Mouse (Mus musculus): Measurements from ENCODE around the gene Hmgb3.
"Not testable (repeated sequence)": the region's sequence is repeated elsewhere in the genome, so short reads cannot be mapped to it uniquely, and the experiment has no call there.

Hmgb3 gene

DNA sequence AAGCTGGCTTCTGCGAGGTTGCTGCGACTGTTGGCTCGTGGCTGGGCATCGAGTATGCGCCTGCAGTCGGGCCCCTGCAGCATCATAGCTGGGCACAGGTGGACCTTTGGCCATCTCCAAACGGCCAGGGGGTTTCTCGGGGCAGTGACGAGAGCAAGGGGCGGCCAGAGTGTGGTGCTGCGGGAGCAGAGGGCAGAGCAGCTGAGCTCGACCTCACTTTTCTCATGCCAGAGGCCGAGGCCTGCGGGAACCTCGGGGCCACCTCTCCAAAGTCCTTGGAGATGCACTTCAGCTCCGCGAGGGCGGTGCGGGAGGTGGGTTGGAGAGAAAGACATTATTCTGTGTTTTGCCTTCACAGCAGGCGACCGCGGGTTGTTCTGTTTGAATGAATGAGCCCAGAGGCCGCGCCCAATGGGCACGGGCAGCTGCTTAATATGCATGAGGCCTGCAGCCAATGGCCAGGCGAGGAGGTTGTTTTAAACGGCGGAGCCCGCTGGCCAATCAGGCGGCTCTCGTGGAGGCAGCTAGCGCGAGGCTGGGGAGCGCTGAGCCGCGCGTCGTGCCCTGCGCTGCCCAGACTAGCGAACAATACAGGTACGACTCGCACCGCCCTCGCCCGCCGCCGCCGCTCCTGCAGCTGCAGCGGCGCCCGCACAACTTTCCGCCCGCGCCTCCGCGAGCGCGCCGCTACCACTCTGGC is at the start of gene Hmgb3:
TSS of gene Hmgb3 (plus strand) at position 504 of the 700 bp plus-strand sequence.
- peak; percentile 88 for DNase-seq (ENCODE audit: low read depth, low spot score)

DNA sequence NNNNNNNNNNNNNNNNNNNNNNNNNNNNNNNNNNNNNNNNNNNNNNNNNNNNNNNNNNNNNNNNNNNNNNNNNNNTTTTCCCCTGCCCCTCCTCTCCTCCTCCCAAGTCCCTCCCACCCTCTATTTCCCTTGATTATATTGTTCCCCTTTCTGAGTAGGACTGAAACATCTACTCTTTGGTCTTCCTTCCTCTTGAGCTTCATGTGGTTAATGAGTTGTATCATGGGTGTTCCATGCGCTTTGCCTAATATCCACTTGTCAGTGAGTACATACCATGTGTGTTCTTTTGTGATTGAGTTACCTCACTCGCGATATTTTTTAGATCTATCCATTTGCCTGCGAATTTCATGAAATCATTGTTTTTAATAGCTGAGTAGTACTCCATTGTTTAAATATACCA is 49.1 kb upstream of the Hmgb3 start:
- not testable (repeated sequence) for DNase-seq (ENCODE audit: low read depth, low spot score)

DNA sequence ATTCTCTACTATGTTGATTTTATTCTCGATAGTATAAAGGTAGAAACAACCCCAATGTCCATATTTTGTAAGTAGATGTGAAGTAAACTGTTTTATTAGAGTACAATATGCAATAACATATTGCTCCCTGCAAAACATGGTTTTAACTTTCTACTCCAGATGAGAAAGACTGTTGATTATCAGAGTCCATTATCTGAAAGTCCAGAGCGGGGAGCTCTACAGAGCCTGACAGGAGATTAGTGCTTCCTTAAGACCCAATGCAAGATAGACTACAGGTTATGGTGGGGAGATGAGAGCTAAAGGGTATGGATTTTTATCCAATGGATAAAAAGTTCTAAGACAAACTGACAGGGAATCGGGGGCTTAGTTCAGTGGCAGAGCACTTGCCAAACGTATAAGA is 36.5 kb upstream of the Hmgb3 start:
- no peak for DNase-seq (ENCODE audit: low read depth, low spot score)

- no peak for DNase-seq (ENCODE audit: low read depth, low spot score)
Measured at GRCm38 (mm10) chrX:71522889-71523288, 32.8 kb upstream of the Hmgb3 start.

- no peak for DNase-seq (ENCODE audit: low read depth, low spot score)
Measured at GRCm38 (mm10) chrX:71524310-71524709, 31.4 kb upstream of the Hmgb3 start.

- DNase-seq (ENCODE audit: low read depth, low spot score), result no peak
Measured at GRCm38 (mm10) chrX:71525593-71526299, 30.0 kb upstream of the Hmgb3 start.

DNA sequence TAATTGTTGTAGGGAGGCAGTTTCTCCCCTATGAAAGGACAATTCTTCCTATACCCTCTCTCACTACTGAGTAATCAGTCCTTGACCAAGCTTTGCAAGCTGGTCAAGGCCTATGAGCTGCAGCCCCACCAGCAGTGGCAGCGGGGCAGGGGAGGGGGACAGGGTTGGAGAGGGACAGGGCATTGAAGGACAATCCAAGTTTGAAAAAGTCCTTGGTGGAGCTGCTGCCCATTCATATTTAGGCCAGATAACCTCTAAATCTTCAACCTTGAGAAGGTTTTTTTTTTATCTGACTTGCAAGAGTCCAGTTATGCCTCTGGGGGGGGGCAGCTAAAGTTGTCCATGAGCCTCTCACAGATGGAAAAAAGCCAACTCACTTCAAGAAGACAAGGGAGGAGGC is 28.3 kb upstream of the Hmgb3 start:
- no peak for DNase-seq (ENCODE audit: low read depth, low spot score)

- no peak for DNase-seq (ENCODE audit: low read depth, low spot score)
Measured at GRCm38 (mm10) chrX:71528150-71528549, 27.6 kb upstream of the Hmgb3 start.

DNA sequence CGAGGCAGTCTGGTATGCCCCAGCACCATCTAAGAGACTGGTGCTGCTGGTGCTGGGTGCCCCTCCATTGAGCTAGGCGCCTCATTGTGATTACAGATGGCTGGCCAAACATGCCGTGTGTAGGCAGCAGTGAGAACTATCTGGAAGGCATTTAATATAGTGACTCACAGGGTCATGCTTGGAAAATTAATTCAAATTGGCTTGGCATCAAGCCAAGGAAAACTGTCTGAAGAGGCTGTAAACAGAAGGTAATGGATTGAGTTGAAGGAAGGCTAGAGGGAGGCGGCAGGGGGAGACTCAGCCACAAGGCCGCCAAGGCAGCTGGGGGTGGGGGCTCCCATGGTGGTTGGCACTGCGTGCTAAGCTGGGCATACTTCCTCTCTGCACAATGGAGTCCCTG is 27.1 kb upstream of the Hmgb3 start:
- no peak for DNase-seq (ENCODE audit: low read depth, low spot score)

GRCm38 (mm10) chrX:71532635-71533034 is 23.1 kb upstream of the Hmgb3 start:
- peak; percentile 19 for DNase-seq (ENCODE audit: low read depth, low spot score)

DNA sequence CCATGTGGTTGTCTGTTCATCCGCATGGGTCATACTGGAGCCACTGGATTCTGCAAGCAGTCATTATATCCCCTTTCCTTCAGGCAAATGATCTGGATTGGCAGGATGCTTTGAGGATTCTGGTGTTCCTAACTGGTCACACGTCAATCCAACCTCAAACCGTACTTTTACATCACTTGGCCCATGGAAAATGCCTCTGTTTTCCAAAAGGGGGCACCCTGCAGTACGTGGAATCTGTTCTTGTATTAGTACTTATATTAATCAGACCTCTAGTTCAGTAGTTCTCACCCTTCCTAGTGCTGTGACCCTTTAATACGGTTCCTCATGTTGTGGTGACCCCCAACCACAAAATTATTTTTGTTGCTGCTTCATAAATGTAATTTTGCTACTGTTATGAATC is 21.6 kb upstream of the Hmgb3 start:
- DNase-seq (ENCODE audit: low read depth, low spot score), result no peak

GRCm38 (mm10) chrX:71537791-71538190 is 17.9 kb upstream of the Hmgb3 start:
- no peak for DNase-seq (ENCODE audit: low read depth, low spot score)

DNA sequence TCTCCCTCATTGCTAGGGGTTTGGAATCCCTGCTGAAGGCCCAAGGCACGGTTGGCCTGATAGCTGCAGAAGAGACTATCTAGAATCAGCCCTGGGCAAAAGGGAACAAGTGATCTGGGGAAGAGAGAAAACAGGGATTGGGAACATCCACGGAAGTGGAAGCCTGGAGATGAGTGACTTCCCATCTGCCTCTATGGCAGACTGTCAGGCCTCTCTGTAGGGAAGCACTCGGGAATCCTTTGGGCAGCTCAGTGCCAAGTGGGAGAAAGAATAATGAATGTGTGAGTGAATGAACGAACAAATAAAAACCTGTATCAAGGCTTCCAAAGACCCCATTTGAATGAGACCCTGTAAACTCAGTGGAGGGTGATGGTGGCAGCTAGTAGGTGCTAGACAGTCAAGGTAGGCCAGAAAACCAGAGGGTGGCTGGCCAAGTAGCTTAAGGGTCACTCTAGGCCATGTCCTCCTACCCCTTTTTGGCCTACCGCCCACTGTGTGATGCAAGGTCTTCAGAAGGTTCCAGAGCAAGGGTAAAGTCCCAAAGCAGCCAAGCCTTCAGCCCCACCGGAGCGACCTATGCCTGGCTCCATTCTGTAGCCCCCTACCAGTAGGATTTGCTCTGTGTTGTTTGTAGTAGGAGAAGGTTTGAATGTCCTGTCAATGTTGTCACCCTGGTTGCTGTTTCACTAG is 14.8 kb upstream of the Hmgb3 start:
- DNase-seq (ENCODE audit: low read depth, low spot score), result no peak

- peak; percentile 0 for DNase-seq (ENCODE audit: low read depth, low spot score)
Measured at GRCm38 (mm10) chrX:71544731-71545130, 11.0 kb upstream of the Hmgb3 start.

DNA sequence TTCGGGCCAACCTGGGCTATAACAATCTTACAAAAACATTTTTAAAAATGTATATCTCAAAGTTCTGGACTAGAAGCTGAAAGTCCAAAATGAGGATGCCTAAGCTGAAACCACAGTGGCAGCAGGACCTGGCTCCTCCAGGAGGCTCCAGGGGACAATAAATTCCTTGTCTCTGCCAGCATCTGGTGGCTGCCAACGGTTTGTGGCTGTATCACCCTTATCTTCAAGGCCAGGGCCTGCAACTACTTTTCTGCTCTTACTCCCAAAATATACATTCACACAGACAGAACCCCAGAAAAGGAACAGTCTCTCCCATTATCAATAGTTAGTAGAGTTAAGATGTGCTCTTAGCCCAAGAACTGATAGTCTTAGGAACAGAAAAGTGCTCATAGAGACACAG is 10.6 kb upstream of the Hmgb3 start:
- DNase-seq (ENCODE audit: low read depth, low spot score), result no peak

DNA sequence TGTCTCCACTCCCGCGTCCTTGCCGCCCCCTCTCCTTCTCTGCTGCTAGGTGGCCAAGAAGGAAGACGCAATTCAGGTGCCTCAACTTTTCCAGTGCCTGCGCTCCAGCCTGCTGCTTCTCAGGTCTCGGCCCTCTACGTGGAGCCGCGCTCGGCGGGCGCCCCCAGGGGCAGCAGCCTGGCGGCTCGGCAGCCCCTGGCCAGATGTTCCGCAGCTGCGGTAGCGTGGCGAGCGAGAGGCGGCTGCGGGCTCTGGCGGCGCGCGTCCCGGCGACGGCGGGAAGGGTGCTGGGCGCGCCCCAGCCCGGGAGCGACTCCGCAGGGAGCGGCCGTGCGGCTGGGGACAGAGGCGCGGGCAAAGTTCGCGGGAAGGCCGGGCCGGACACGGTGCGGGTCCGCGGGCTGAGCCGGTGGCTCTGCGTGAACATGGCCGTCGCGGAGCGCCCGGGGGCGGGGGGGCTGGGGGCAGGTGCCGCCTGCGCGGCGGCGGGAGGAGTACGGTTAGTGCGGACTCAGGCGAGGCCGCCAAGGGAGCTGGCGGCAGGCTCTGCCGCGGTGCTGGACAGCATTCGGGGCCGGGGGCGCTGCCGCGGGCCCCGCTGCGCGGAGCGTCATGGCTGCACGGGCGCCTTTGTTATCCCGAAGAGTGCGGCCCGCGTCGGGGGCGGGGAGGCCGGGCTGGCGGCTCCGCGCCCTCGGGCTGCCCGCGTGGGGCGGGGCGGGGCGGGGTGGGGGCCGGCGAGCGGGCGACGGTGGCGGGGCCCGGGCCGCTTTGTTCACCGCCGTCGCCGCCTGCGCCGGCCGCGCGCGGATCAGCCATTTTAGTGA is 610 bp downstream of the Hmgb3 start:
- peak; percentile 43 for DNase-seq (ENCODE audit: low read depth, low spot score)

DNA sequence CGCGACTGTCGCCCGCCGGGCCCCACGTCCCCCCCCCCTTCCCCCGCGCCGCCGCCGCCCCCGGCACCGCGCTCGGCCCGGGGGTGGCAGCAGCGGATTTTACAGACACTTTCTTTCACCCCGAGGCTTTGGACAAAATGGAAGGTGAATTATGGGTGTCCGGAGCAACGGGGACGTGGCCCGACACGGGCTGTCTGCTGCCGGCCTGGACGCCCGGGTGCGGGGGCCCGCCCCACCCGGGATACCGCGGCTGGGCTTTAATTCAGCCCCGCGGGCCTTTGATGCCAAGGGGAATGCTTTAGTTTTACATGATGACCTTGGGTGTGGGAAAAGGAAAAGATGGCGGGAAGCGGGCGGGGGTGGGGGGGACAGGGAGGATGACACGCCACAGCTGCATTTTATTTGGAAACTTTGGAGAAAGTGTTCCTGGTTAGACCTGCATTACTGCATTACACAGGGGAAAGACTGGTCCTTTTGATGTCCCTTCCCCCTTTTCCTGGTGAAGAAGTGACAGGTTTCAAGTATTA is 1.3 kb downstream of the Hmgb3 start:
- DNase-seq (ENCODE audit: low read depth, low spot score), result no peak

DNA sequence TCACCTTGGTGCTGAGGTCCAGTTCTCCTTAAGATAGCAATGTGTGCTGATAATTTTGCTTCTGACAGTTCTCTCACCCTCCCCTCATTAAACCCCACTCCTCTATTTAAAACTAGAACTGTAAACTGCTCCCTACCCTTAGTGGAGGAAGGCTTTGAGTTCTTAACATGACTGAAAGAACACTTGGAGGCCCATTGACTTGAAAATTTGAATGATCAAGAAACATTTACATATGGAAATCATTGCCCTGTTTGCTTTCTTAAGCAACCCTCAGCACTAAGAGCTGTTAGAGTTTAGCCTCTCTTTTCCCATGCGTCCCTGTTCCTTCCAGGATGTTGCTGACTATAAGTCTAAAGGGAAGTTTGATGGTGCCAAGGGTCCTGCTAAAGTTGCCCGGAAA is 3.6 kb downstream of the Hmgb3 start:
- DNase-seq (ENCODE audit: low read depth, low spot score), result no peak

DNA sequence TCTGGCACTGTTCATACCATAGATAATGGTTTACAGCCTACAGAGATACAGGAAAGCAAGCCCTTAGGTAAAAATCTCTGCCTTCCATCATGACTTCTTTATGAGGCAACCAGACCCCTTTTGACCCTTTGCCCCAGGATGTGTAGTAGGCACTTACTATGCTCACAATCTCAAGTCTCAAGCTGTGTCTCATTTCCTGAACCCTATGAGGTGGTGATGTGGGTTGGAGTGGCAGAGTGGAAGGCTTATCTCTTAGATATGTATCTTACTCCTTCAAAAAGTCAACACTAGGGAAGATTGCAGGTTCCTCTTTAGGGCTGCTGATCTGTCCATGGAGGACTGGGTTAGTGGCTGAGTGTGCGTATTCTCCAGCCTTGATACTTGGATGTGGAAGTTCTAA is 5.1 kb downstream of the Hmgb3 start:
- no peak for DNase-seq (ENCODE audit: low read depth, low spot score)

DNA sequence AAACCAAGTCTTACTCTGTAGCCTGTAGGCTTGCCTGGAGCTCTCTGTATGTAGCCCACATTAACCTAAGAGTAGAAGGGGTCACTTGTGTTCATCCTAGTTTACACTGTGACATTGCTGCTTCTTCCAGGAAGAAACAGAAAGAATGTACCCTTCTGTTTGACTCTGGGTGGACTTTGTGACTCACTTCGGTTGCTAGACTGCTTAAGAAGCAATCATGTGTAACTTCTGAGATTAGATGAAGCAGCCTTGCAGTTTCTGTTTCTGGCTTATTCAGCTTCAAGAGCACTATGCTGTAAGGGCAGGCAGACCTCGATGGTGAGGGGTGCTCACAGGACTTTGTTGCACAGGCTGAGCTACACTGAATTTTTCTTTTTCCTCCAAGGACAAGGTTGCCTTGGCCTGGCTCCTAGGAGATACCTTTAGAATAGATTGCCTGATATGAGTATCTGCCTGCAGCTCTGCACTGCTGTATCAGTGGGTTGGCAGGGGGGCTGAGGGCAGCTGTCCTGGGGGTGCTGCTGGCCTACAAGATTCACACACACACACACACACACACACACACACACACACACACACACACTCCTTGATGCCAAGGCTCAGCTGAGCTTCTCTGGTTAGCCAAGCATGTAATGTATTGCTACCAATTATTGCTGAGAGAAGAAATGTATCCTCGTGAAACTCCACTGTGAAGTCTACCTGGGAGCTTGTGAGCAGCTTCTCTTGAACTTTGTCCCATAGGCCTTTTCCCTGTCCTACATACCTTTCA is 17.6 kb downstream of the Hmgb3 start:
- DNase-seq (ENCODE audit: low read depth, low spot score), result no peak

- no peak for DNase-seq (ENCODE audit: low read depth, low spot score)
Measured at GRCm38 (mm10) chrX:71575550-71575949, 19.8 kb downstream of the Hmgb3 start.

All from CD4-positive, CD25-positive, alpha-beta regulatory T cell, adult 2 months (primary cell).